Mouse (Mus musculus): ENCODE data around the gene Nanos2.
A peak's percentile ranks its signal among the peaks of the same experiment; 100 is the strongest.

The Nanos2 gene

GRCm38 (mm10) chr7:19017909-19018308, 30.7 kb downstream of the Nanos2 start:
- DNase-seq (ENCODE audit: low spot score): no peak

GRCm38 (mm10) chr7:19021048-19021447, 33.8 kb downstream of the Nanos2 start:
- DNase-seq (ENCODE audit: low spot score): no peak

DNA sequence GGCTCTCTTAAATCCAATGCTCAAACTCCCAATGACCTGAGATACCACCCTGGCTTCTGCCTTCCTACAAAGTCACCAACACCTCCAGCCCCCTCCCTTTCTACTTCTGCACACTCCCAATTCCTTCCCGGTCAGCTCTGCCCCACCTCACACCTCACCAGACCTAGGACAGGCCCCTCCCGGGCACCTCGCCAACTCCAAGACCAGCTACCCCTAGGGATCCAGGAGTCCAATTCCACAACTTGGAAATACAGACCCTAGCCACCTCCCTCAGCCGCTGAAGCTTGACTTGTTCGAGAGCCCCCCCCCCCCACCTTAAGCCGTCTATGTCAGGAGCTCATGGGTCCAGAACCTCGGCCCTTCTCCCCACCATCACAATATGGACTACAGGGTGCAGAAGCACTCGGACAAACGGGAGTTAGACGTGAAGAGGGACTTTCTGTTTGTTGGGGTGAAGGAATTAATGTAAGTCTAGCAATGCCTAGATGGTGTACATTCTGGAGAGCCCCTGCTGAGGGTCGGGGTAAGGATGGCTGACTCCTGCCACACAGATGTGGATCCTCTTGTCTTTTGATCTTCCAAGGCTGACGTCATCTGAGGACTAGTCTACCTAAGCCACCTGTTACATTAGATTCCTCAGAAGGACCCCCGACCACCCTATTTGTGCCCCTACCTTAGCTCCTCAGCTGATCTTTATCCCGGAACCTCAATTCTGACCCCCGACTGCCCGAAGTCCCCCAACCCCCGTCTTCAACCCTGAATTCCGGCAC, 35.2 kb downstream of the Nanos2 start:
- DNase-seq (ENCODE audit: low spot score): no peak

- DNase-seq (ENCODE audit: low spot score): no peak
These were observed 36.2 kb downstream of the Nanos2 start, which contains the start of gene Foxa3 for GRCm38 (mm10) chr7:19023357-19023814. Gene Foxa3 (minus strand): TSS chr7:19023538.

DNA sequence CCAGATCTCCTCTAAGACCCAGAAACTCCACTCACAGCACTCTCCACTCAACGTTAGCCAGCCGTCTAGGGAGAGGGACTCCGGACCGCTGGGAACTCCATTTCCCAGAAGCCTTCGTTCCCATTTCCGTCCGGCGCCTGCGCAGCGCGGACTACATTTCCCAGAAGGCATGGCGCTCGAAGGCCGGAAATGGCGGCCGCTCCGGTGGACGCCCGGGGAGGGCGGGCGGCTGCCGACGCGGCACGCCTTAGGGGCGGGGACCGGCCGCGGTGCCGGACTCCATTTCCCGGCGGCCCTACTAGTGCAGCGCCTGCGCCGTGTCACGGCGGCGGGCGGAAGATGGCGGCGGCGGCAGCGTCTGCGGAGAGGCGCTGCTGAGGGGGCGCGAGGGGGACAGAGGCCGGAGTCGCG, 36.9 kb downstream of the Nanos2 start, which contains the start of gene Sympk:
Sympk (plus strand) TSS at position 282 of the 411 bp plus-strand sequence.
- DNase-seq (ENCODE audit: low spot score): peak; percentile 94

DNA sequence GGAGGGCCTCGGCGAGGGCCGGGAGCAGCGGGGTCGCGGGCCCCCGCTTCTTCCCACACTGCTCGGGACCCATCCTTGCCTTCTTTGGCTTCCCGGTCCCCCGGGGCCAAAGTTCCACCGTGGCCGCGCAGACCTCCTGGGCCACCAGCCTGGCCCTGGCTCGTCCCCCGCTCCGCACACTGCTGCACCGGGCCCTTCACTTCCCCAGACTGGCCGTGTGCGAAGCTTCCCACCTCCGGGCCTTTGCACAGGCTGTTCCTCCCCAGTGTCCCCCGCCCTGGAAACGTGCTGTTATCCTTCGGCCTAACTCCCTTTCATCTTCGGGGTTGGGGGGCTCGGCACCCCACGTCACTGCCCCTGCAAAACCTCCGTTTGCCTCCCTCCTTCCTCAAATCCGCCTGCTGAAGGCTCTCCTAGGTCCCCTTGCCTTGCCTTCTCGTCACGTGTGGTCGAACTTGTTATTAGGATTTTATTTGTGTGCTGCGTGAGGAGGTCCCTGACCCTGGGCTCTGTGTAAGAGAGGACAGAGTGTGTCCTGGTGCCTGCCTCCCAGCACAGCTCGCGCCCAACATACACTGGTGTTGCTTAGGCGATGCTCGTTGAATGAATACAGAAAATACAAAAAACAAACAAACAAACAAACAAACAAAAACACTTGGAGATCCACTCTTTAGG, 37.5 kb downstream of the Nanos2 start:
- no peak for DNase-seq (ENCODE audit: low spot score)

DNA sequence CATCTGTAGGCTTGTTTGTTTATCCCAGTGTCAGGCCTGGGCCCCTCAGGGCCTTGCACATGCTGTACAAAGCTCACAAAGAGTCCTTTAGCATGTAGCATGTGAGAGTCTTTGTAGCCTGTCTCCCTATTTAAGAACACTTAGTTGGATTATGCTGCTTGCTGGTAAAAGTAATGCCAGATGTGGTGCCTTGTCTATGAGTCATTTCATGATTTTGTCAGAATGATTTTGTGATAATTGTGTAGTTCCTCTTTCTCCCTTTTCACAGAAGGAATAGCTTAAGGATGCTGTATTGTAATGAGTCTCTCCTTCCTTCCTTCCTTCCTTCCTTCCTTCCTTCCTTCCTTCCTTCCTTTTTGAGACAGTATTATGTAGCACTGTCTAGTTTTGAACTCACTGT, 40.9 kb downstream of the Nanos2 start:
- no peak for DNase-seq (ENCODE audit: low spot score)

- DNase-seq (ENCODE audit: low spot score): no peak
These were observed 42.0 kb downstream of the Nanos2 start for GRCm38 (mm10) chr7:19029084-19029653.

GRCm38 (mm10) chr7:19031641-19032040, 44.4 kb downstream of the Nanos2 start:
- no peak for DNase-seq (ENCODE audit: low spot score)
